Mouse (Mus musculus) adrenal gland, adult 18-20 months (tissue): ENCODE measurements around the gene Baiap2l1. TPM values are rescaled to one million over a fixed set of nuclear protein-coding genes. Genes with fewer than 3 reads are reported as not detected.
"Not testable (repeated sequence)": the region's sequence is repeated elsewhere in the genome, so short reads cannot be mapped to it uniquely, and the experiment has no call there.

Experiments
- DNase-seq, 2 experiments: peaks; one replicate each; pipeline ENCODE4 v3.0.0; 2021 to 2022; ENCODE audit warnings: low spot score in 2 of 2
- long read RNA-seq, 2 experiments: library from polyadenylated mRNA; stranded (forward); transcript quantifications; one replicate each; pipeline ENCODE4 v2.0.0; 2021
- total RNA-seq, 2 experiments: library from RNA; stranded (reverse); gene quantifications; 1 replicate in 1 of 2; 2 replicates in 1 of 2; pipeline ENCODE4 v1.2.3; 2021

The Baiap2l1 gene
- total RNA-seq: 10 to 100 TPM in 1 of 2 experiments, 1 to 10 TPM in 1; 8.9 to 20.1 TPM
- long read RNA-seq, experiment 1, transcript Baiap2l1-201 (14 exons, 3,247 nt): major isoform, 9 of 15 reads
- long read RNA-seq, experiment 1, partial matches to known transcripts: 4 of 15 reads
- long read RNA-seq, experiment 1, other reads (novel, unspliced or antisense): 2 of 15 reads
- long read RNA-seq, experiment 2, partial matches to known transcripts: 0 of 2 reads
- long read RNA-seq, experiment 2, other reads (novel, unspliced or antisense): 0 of 2 reads

DNA sequence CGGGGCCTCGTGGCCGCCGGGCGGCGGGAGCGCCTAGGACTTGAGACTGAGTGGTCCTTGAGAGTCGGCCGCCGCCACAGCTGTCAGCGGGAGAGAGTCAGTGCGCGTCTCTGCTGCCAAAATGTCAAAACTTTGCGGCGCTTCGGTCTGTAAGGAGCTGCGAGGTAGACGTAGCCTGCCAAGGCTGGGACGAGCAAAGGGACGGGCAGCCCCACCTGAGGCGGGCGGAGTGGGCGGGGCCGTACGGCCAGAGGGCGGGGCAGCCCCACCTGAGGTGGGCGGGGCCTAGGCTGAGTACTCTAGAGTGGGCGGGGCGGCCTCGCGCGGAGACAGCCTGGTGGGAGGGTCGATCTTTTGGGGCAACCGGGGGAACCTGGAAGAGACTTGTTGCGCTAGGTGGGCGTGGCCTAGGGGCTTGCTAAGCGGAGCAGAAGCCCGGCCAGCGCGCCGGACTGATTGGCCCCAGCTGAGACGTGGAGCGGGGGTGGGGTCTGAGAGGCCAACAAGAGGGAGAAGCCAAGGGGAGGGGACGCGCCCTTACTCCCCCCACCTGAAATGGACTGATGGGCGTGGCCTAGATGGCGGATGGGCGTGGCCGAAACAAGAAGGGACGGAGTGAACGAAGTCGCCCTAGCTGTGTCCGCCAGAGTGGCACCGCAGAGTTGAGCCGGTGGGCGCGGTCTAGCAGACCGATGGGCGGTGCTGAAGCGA is at the start of gene Baiap2l1:
Gene Baiap2l1 (minus strand): TSS at position 232 of the 711 bp plus-strand sequence.
- peak; percentile 82 to 90 for DNase-seq

DNA sequence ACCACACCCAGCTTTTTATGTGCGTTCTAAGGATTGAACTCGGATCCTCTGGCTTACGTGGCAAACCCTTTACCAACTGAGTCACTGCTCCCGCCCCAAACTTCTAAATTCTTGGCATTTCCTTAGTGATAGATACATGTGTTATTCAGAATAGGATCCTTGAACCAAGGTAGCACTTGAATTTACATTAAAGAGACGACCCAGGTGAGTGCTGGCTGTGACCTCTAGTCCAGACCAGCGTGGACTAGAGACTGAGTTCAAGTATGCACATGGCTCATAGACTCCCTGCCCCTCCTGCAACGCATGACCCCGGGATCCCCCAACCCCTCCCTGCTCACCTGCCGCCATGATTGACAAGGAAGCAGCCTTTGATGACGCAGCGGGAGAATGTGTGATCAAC is 48.3 kb upstream of the Baiap2l1 start:
- DNase-seq: no peak

DNA sequence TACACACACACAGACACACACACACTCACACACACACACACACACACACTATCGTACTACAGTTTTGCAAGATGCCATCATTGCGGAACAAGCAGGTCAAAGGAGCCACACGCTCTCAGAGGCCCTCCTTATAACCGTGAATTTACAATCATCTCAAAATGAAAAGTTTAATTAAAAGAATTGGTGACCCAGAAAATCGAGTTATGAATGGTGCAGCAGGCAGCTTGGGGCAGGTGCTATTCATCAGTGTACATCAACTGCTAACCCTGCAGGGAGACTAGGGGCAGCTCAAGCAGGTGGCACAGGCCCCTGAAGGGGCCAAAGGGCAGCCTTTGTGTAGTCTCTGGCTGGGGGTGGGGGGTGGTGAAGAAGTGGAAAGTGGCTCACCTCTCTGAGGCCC is 42.9 kb upstream of the Baiap2l1 start:
- no peak for DNase-seq

DNA sequence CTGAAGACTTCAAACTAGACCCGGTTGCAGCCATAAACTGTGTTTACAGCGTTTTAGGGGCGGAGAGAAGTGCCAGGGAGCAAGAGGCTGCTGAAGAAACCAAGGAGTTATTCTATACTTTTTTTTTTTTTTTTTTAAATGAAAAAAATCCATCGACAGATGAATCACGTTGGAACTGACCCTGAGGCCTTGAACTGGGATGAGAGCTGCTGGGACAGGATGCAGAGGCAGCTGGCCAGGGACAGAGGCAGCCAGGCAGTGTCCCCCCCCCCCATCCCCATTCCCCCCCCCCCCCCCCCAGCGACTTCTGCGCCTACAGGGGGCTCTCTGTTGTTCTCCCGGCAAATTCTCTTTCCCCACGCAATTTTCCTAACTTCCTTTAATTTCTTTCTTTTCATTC is 39.7 kb upstream of the Baiap2l1 start:
- peak in 1 of 2 experiments; percentile 6 for DNase-seq

GRCm38 (mm10) chr5:144394142-144394541 is 36.2 kb upstream of the Baiap2l1 start:
- DNase-seq: peak in 1 of 2 experiments; percentile 5

- peak; percentile 37 to 56 for DNase-seq
Observed at GRCm38 (mm10) chr5:144387851-144388250, 29.9 kb upstream of the Baiap2l1 start.

- DNase-seq: no peak
Observed at GRCm38 (mm10) chr5:144383936-144384335, 26.0 kb upstream of the Baiap2l1 start.

GRCm38 (mm10) chr5:144381782-144382181 is 23.9 kb upstream of the Baiap2l1 start:
- no peak for DNase-seq

DNA sequence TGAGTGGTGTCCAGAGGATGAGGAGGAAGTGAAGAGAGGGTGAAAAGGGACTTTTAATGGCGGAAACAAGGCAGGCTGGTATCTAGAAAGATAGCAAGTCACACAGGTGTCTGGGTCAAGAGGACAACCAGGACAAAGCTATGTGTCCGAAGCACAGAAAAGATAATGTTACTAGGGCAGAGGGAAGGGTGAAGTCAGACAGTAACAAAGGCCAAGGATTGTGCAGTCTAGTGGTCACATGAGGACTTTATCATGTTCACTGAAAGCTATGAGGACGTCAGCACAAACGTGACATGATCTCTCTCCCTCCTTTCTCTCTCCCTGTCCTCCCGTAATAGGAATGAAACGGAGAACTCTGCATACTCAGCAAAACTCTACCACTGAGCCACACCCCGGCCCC is 22.8 kb upstream of the Baiap2l1 start:
- no peak for DNase-seq

DNA sequence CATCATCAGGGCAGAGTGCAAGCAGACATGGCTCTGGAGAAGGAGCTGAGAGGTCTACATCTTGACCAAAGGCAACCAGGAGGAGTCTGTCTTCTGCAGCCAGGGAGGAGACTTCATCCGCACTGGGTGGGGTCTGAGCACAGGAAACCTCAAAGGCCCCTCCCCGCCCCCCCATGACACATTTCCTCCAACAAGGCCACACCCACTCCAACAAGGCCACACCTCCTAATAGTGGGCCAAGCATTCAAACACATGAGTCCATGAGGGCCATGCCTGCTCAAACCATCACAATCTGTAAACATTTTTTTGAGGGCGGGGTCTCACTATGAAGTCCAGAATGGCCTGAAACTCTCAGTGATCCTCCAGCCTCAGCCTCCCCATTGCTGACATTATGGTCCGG is 21.5 kb upstream of the Baiap2l1 start:
- no peak for DNase-seq

- no peak for DNase-seq
Observed at GRCm38 (mm10) chr5:144372885-144373284, 15.0 kb upstream of the Baiap2l1 start.

DNA sequence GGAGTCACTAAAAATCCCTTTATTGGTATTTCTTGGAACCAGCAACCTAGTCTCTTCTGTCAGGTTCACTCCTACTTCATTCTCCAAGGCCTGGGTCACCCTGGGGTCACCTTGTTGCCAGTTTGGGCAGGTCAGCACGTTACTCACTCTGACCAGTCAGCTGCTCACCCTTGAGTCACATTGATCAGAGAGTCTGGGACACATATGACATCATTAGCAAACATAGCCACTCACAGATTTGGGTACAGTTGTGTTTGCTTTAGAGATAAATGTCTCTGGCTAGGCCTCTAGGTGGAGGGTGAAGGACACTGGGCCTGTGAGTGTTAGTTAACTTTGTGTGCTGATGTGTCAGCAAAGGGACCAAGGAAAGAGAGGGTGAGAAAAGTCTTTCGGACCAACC is 14.3 kb upstream of the Baiap2l1 start:
- DNase-seq: peak in 1 of 2 experiments; percentile 15

GRCm38 (mm10) chr5:144370986-144371385 is 13.1 kb upstream of the Baiap2l1 start:
- DNase-seq: no peak

- DNase-seq: no peak
Observed at GRCm38 (mm10) chr5:144368661-144369205, 10.8 kb upstream of the Baiap2l1 start.

DNA sequence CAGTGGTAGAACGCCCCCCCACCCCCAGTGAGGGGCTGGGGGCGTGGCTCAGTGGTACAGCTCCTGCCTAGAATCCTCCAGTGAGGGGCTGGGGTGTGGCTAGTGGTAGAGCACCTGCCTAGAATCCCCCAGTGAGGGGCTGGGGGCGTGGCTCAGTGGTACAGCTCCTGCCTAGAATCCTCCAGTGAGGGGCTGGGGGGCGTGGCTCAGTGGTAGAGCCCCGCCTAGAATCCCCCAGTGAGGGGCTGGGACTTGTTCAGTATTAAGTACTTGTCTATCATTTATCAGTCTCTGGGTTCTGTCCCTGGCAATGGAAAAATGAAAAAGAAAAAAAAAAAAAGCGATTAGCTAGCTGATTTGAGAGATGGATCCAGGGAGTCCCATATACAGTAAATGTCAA is 8.6 kb upstream of the Baiap2l1 start:
- DNase-seq: not testable (repeated sequence)

- no peak for DNase-seq
Observed at GRCm38 (mm10) chr5:144364680-144365357, 6.9 kb upstream of the Baiap2l1 start.

- DNase-seq: no peak
Observed at GRCm38 (mm10) chr5:144360346-144360745, 2.4 kb upstream of the Baiap2l1 start.

- DNase-seq: no peak
Observed at GRCm38 (mm10) chr5:144359886-144360285, 2.0 kb upstream of the Baiap2l1 start.

DNA sequence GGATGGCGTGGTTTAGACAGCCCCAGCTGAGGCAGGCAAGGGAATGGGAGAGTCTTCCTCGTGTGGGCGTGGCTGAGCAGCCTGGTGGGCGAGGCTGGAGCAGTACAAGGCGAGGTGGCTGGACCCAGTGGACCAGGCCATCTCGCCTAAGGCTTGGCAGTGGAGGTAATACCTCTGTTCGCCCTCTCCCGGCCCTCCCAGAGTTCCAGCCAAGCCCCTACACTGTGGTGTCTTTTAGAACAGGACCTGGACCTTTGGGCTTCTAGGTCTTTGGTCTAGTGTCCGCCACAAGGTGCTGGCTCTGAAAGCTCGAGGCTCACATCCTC is 643 bp upstream of the Baiap2l1 start:
- DNase-seq: no peak

DNA sequence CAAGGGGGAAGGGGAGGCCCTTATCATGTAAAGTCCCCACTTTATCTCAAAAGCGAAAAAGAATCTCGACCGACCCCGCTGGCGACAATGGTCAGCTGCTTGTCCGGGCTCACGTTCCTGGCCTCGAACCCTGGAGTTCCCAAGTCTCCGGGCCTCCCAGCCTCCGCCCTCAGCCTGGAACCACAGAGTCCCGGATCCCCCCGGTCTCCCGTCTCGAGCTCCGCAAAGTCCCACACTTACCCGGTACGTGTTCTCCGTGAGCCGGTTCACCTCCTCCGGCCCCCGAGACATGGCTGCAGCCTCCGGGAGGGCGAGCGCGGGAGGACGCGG is 396 bp downstream of the Baiap2l1 start:
- DNase-seq: no peak

GRCm38 (mm10) chr5:144356776-144357455 is 996 bp downstream of the Baiap2l1 start:
- DNase-seq: peak in 1 of 2 experiments; percentile 4
